Mouse (Mus musculus): ENCODE data around the gene Tmem237.

Gene Tmem237

DNA sequence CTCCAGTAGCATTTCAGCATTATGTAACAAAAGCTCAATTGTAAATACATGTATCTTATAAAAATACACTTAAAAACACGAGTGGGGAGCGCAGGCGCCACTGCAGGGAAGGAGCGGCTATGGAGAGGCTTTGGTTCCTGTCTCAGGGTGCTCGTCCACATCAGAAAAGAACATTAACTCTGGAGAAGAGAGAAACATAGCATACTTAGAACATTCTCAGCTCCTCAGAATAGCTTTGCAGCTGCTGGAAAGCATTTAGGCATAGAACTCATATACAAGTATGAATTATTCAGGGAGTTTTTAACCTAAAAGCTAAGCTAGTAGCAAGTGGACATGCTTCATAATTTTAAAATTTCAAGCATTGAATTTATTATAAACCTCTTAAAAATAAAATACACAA, 19.2 kb downstream of the Tmem237 start:
- DNase-seq (ENCODE audit: low read depth, low spot score): no peak

DNA sequence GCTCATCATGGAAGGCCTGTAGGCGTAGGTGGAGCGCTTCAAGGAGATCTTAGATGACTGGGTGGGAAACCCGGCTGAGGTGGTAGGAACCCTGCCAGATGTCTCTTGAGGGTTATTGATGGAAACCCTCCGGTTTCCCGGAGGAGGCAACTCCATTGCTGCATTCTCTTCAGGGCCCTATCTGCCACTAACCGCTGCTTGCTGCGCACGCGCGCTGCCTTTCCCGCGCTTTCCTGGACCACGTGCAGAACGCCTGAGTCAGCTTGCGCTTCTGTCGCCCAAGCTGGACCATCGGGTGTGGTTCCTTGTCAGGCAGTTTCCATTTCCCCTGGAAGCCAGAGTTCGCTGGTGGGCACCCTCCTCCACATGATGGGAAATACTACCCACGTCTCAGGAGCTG, 25.5 kb downstream of the Tmem237 start, which contains the start of gene C2cd6:
TSS of gene C2cd6 (minus strand) at position 196 of the 400 bp plus-strand sequence.
- no peak for DNase-seq (ENCODE audit: low read depth, low spot score)

DNA sequence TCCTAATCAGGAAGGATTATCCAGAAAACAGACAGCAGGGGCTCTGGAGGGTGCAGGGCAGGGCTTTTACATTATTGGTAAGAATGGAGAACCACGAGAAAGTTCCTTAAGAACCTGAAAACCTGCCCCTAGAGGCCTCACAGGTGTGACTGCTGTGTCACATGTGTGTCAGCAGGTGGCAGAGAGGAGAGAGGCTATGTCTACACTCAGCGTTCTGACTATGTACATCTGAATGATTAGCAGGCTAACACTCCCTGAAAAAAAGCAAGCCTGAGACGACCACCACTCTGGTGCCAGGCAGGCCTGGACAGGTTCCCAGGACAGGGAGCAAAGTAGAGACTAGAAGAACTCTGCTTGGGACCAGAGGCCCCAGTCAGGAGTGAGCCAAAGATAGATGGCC, 49.3 kb downstream of the Tmem237 start:
- no peak for DNase-seq (ENCODE audit: low read depth, low spot score)

DNA sequence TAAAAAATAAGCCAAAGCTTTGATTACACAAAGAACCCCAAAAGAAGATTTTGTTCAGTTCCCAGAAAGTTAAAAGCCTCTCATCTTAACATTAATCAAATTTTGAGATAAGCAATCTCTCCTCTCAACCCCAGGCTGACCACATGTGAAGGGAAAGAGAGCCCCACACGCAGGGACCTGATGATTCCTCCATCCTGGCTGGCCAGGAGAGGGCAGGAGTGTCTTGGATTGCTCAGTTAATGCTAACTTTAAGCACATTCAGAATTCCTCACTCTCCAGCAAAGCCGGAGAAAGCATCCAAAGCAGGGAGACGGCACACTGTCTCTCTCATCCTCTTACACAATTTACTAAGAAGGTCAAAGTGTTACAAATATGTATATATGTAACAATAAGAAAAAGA, 52.2 kb downstream of the Tmem237 start:
- no peak for DNase-seq (ENCODE audit: low read depth, low spot score)

DNA sequence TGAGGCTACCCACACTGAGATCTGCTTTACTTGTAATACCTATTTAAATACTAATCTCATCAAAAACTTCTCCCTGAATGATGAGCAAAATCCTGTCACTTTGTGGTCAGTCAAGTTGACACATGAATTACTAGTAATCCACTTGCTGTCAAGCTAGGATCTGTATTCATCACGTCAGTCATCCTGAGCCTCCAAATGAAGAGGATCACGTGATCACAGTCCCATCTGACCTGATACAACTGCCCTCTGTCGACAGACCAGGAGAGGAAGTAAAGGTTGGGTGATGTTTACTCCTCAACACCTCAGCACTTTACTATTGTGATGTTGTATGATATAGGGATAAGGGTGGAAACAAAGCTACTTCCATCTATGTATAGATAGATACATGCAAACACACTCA, 56.5 kb downstream of the Tmem237 start:
- no peak for DNase-seq (ENCODE audit: low read depth, low spot score)

DNA sequence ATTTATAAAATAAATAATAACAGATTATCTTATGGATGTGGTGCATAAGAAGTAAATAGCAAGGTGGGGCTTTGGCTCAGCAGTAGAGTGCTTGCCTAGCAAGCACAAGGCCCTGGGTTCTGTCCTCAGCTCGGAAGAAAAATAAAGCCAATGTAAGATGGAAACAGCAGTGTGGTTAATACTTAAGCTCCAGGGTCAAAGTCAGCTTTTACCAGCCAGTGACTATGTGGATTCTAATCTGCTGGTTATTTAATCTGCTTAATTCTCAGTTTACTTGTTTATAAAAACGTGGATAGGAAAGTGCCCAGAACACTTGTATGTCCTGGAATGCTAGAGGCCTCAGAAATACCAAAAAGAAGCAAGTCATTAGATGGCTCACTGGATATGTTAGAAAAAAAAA, 63.3 kb downstream of the Tmem237 start:
- no peak for DNase-seq (ENCODE audit: low read depth, low spot score)

DNA sequence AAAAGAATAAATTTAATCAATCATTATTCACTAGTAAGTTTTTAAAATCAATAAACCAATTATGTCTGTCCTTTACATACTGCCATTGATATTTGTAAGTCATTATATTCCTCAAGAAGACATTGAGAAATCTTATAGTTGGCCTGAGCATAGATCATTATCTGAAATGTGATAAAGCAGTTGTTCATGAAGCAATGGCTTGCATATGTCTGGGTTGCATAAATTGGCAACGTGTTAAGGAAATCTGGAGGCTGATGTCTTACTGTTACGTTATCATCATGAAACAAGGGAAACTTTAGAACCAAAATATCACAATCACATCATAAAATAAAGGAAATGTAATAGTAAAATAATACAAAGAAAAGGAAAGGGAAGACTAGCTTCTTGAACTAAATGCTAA, 68.9 kb downstream of the Tmem237 start:
- DNase-seq (ENCODE audit: low read depth, low spot score): no peak
